In the genomic region with DNA sequence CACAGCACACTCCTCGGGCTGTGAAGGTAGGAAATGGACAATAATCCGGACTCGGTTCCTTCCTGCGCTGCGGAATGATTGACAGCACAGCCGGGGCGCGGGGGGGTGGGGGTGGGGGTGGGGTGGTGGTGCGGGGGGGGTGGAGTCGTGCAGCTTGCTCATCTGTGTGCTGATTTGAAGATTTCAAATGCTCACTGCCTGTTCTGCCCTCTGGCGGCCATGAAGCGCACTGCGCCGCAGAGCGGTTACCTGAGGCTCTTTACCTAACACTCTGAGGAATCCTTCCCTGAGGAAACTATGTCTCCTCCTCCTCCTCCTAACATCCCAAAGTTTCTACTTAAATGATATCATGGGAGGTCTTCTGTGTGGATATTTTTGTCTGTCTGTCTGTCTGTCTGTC, we compare ENCODE assay signal across 9 mouse cellular contexts. TPM values are rescaled to one million over a fixed set of nuclear protein-coding genes. Genes with fewer than 3 reads are reported as not detected.
DNase-seq lines count a peak whose midpoint lies in the region; ATAC-seq and TF ChIP-seq lines count a peak whose summit lies in the region.
"Had no signal": no experiment of that assay in that cellular context is flagged by ENCODE, and none has a peak within 500 bp of the region (broad histone marks: within the 10 kb centered on the region; RNA-seq: fewer than 3 reads in every experiment).

No protein-coding gene starts in this region.

- H3K9ac ChIP-seq in lung, embryonic 16.5 days (ENCODE audit: low read length), result no peak overlapping the region

- H3K4me3 ChIP-seq in layer of hippocampus, adult 2 months, result no peak overlapping the region
- no peak overlapping the region for H3K4me3 ChIP-seq in lung, embryonic 16.5 days (ENCODE audit: low read length)

- peak; percentile 77 for TF ChIP-seq CTCF in layer of hippocampus, adult 2 months (conservative IDR thresholded peaks at IDR 0.05)

- no peak overlapping the region for H3K27ac ChIP-seq in layer of hippocampus, adult 2 months
- H3K27ac ChIP-seq in lung, embryonic 16.5 days (ENCODE audit: low read length), result no peak overlapping the region

- H3K9me3 ChIP-seq in lung, embryonic 16.5 days (ENCODE audit: control insufficient read depth, low read length), result no peaks in the 10 kb centered on the region

- H3K27me3 ChIP-seq in lung, embryonic 16.5 days (ENCODE audit: control insufficient read depth, insufficient read depth, low read depth, low read length), result no peaks in the 10 kb centered on the region

- peak; percentile 75 for ATAC-seq in granulocyte monocyte progenitor cell, adult 5-6 weeks (replicated peaks; ENCODE audit: poor library complexity, severe bottlenecking)
- ATAC-seq in lung, embryonic 16.5 days (ENCODE audit: low read depth), result peak; percentile 49; the same call in 1 of the 2 replicates

- peak; percentile 79 to 80 for DNase-seq in B cell, adult 2 months
- peak; percentile 56 for DNase-seq in T-cell, adult 2 months (ENCODE audit: low spot score)
- peak; percentile 72 for DNase-seq in embryo, embryonic 10.5 days (ENCODE audit: low spot score)
- DNase-seq in layer of hippocampus, adult 2 months (ENCODE audit: low spot score in 2 of 2), result peak; percentile 51 to 57
- DNase-seq in retina, adult 2 months (ENCODE audit: low read depth, low spot score), result peak; percentile 25
- peak; percentile 82 for DNase-seq in thymus, postnatal 14 days

- H3K4me2 ChIP-seq in lung, embryonic 16.5 days (ENCODE audit: low read depth, low read length), result 0 out of 2 replicates have a peak overlapping the region, but pooled peaks have one; percentile 16

- H3K4me1 ChIP-seq in lung, embryonic 16.5 days (replicated peaks; ENCODE audit: control insufficient read depth, insufficient read depth, low read length), result no peaks in the 10 kb centered on the region

- WGBS in lung, embryonic 16.5 days, result 8% methylated on average over 15 of the region's 15 CpGs

- no peaks in the 10 kb centered on the region for H3K36me3 ChIP-seq in lung, embryonic 16.5 days (ENCODE audit: control insufficient read depth, insufficient read depth, low read length)

RNA-seq across cellular contexts. Expression of a gene that starts 6.2 kb away (rescaled TPM):
- total RNA-seq in granulocyte monocyte progenitor cell, adult 5-6 weeks (2014; fragmentation: Nextera tagmentation), result not detected in 2 replicates
- not detected in 2 replicates for total RNA-seq in granulocyte monocyte progenitor cell, adult 5-6 weeks (2017)
- total RNA-seq in layer of hippocampus, adult 2 months (2021), result 1 to 10 TPM; 4.6 to 5.5 TPM
- 0.26 and 0.50 TPM in 2 replicates for polyA plus RNA-seq in lung, embryonic 16.5 days (2015; fragmentation: Nextera tagmentation; extraction: Ambion mirVana)

RNA-seq across cellular contexts. Expression of a gene that starts 25.7 kb away (rescaled TPM):
- 0.62 and 0.94 TPM in 2 replicates for total RNA-seq in granulocyte monocyte progenitor cell, adult 5-6 weeks (2014; fragmentation: Nextera tagmentation)
- 1.6 and 2.6 TPM in 2 replicates for total RNA-seq in granulocyte monocyte progenitor cell, adult 5-6 weeks (2017)
- 1 to 10 TPM; 1.1 to 1.4 TPM for total RNA-seq in layer of hippocampus, adult 2 months (2021)
- polyA plus RNA-seq in lung, embryonic 16.5 days (2015; fragmentation: Nextera tagmentation; extraction: Ambion mirVana), result 2.3 TPM in 2 replicates

RNA-seq across cellular contexts. Expression of a gene that starts 35.9 kb away (rescaled TPM):
- total RNA-seq in granulocyte monocyte progenitor cell, adult 5-6 weeks (2014; fragmentation: Nextera tagmentation), result not detected in 2 replicates
- not detected in 2 replicates for total RNA-seq in granulocyte monocyte progenitor cell, adult 5-6 weeks (2017)
- total RNA-seq in layer of hippocampus, adult 2 months (2021), result not detected
- polyA plus RNA-seq in lung, embryonic 16.5 days (2015; fragmentation: Nextera tagmentation; extraction: Ambion mirVana), result not detected in 2 replicates
- polyA plus RNA-seq: heart, embryonic 14.5 days had no signal

Comparison
In these comparisons a context has a peak if more than half of its experiments do, and no peak if none do; other contexts are left out.
1. DNase-seq: peak in every context shown above with its lines; median percentile 82 in thymus, postnatal 14 days; 80 in B cell, adult 2 months; 72 in embryo, embryonic 10.5 days; 56 in T-cell, adult 2 months; 54 in layer of hippocampus, adult 2 months; 25 in retina, adult 2 months.
2. RNA of a gene that starts 6.2 kb away (total RNA-seq): 4.6 to 5.5 TPM in layer of hippocampus, adult 2 months; not detected in granulocyte monocyte progenitor cell, adult 5-6 weeks; every median in the first group is over 4 times any median in the second.